Mouse (Mus musculus): Measurements from ENCODE around the gene Zfp652. TPM values are rescaled to one million over a fixed set of nuclear protein-coding genes. Genes with fewer than 3 reads are reported as not detected.
"Not testable (repeated sequence)": the region's sequence is repeated elsewhere in the genome, so short reads cannot be mapped to it uniquely, and the experiment has no call there.

Zfp652 gene
- polyA plus RNA-seq, 1 experiment from 2014 or later = 24.5 TPM

DNA sequence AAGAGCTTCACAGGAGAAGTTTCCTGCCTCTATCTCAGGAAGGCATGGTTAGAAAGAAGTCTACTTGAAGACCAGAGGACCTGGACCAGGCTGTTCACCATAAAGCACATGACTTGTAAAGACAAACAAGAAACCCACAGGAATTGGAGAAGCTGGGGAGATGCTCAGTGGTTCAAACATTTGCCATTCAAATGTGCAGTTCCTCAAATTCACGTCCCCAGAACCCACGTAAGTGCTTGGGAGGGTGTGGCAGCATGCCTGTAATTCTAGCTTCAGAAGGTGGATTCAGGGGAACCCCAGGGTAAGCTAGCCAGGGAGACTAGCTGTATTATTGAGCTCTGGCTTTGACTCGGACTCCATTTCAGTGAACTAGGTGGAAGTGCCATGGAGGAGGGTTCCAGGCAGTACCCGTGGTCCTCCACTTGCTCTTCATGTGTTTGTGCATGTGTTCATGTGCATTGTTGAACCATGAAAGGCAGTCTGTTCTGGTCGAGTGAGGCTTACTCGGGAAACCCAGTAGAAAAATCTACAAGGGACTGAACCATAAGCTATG, 157.5 kb downstream of the Zfp652 start:
- no peak overlapping the region for H3K9ac ChIP-seq
- H3K4me2 ChIP-seq (replicated peaks) = no peak overlapping the region
- H3K4me1 ChIP-seq = no peaks in the 10 kb centered on the region
- H3K27me3 ChIP-seq = no peaks in the 10 kb centered on the region
- no peak overlapping the region for H3K27ac ChIP-seq
- no peaks in the 10 kb centered on the region for H3K36me3 ChIP-seq
- WGBS = 77% methylated on average over 6 of the region's 6 CpGs
- no peaks in the 10 kb centered on the region for H3K9me3 ChIP-seq
- H3K4me3 ChIP-seq = no peak overlapping the region
- ATAC-seq (ENCODE audit: insufficient number of reproducible peaks, insufficient read depth, low FRiP score, low TSS enrichment) = no peak

DNA sequence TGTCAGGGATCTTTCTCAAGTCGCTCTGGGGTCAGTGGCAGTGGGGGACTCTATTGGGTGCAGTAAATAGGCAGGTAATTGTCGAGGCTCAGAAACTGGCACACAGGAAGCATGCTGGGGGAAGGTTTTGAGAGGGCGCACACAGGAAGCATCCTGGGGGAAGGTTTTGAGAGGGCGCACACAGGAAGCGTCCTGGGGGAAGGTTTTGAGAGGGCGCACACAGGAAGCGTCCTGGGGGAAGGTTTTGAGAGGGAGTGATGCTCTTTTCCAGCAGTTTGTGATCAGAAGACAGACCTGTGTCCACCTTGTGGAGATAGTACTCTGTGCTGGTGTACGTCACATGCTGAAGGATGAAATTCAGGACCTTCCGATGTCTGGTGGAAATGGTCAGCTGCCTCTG, 163.3 kb downstream of the Zfp652 start:
- Histone ChIP-seq H3K36me3 (no peaks in the 10 kb centered on the region), H3K27ac (no peak overlapping the region), H3K4me3 (no peak overlapping the region), H3K9me3 (no peaks in the 10 kb centered on the region), H3K4me2 (replicated peaks) (no peak overlapping the region; the same call in 1 of the 2 replicates), H3K27me3 (0 out of 2 replicates have a peak, but pooled peaks cover 4% of the 10 kb centered on the region), H3K9ac (no peak overlapping the region), H3K4me1 (no peaks in the 10 kb centered on the region)
- WGBS = 26% methylated on average over 9 of the region's 9 CpGs
- no peak for ATAC-seq (ENCODE audit: insufficient number of reproducible peaks, insufficient read depth, low FRiP score, low TSS enrichment)

DNA sequence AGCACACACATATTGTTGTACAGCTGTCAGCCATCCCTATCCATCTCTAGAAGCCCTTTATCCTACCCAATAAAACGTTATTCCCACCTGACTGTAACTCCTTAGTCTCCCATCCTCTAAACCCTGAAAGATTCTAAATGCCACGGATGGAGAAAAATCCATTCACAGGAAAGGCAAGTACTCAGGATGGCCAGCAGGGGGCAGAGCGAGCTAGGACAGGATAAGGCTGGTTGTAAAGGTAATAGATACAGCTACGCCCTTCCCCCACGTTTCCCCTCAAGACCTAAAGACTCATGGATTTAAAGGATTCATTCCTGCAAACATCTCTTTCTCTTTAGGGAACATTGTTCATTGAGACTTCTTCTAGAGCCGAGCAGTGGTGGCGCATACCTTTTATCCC, 163.8 kb downstream of the Zfp652 start:
- no peak overlapping the region for H3K9ac ChIP-seq
- H3K4me1 ChIP-seq = no peaks in the 10 kb centered on the region
- ATAC-seq (ENCODE audit: insufficient number of reproducible peaks, insufficient read depth, low FRiP score, low TSS enrichment) = no peak
- H3K36me3 ChIP-seq = no peaks in the 10 kb centered on the region
- H3K4me3 ChIP-seq = no peak overlapping the region
- no peak overlapping the region for H3K4me2 ChIP-seq (replicated peaks)
- H3K27me3 ChIP-seq = 0 out of 2 replicates have a peak, but pooled peaks cover 5% of the 10 kb centered on the region
- H3K9me3 ChIP-seq = no peaks in the 10 kb centered on the region
- H3K27ac ChIP-seq = no peak overlapping the region
- WGBS = 21% methylated on average over 7 of the region's 7 CpGs

DNA sequence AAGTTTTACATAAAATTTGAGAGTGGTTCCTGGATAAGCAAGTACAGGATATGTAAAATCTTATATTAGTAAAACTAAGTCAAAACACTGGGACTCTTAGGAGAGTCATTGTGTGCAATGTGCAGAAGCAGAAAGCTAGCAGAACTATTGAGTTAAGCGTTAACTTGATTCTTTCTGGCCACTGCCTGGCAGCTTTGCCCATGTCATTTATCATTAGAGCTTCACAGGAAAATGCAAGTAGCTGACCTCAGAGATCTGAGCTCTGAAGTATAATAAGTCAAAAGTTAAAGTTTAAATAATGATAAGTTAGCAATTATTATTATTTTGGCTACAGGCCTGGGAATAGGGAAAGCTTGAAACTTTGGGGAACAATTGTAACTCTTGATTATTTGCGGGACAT, 167.4 kb downstream of the Zfp652 start:
- H3K9me3 ChIP-seq; H3K27ac ChIP-seq; H3K36me3 ChIP-seq; ATAC-seq (ENCODE audit: insufficient number of reproducible peaks, insufficient read depth, low FRiP score, low TSS enrichment); H3K4me3 ChIP-seq; H3K4me1 ChIP-seq; H3K9ac ChIP-seq; H3K4me2 ChIP-seq (replicated peaks): not testable (repeated sequence)
- 0 out of 2 replicates have a peak, but pooled peaks cover 11% of the 10 kb centered on the region for H3K27me3 ChIP-seq
- 75% methylated on average over 2 of the region's 2 CpGs for WGBS

Other genes with a start within 250 kb of the Zfp652 start
- 1.3 and 1.8 TPM in 2 replicates for gene Nxph3, start 198.1 kb upstream of the Zfp652 start, polyA plus RNA-seq (2016; fragmentation: Nextera tagmentation; extraction: Ambion mirVana)
- gene Ngfr, start 124.9 kb upstream of the Zfp652 start, polyA plus RNA-seq (2016; fragmentation: Nextera tagmentation; extraction: Ambion mirVana) = 33.0 and 36.7 TPM in 2 replicates
- 229 and 231 TPM in 2 replicates for gene Phb, start 45.7 kb upstream of the Zfp652 start, polyA plus RNA-seq (2016; fragmentation: Nextera tagmentation; extraction: Ambion mirVana)
- gene B130006D01Rik, start 10.9 kb downstream of the Zfp652 start, polyA plus RNA-seq (2016; fragmentation: Nextera tagmentation; extraction: Ambion mirVana) = 2.0 and 2.1 TPM in 2 replicates
- not detected in 2 replicates for gene Phospho1, start 111.8 kb downstream of the Zfp652 start, polyA plus RNA-seq (2016; fragmentation: Nextera tagmentation; extraction: Ambion mirVana)
- 8.9 and 13.1 TPM in 2 replicates for gene Gngt2, start 124.5 kb downstream of the Zfp652 start, polyA plus RNA-seq (2016; fragmentation: Nextera tagmentation; extraction: Ambion mirVana)
- gene Abi3, start 129.8 kb downstream of the Zfp652 start, polyA plus RNA-seq (2016; fragmentation: Nextera tagmentation; extraction: Ambion mirVana) = 4.3 and 5.0 TPM in 2 replicates
- gene B4galnt2, start 202.2 kb downstream of the Zfp652 start, polyA plus RNA-seq (2016; fragmentation: Nextera tagmentation; extraction: Ambion mirVana) = not detected in 2 replicates